Mouse (Mus musculus) limb, embryonic 12.5 days (tissue): ENCODE results near the gene Rab5b. TPM values are rescaled to one million over a fixed set of nuclear protein-coding genes. Genes with fewer than 3 reads are reported as not detected.

Experiments
- ATAC-seq: fragments of 200-750 bp; cut with Nextera tagmentation; 2 replicates; pipeline ENCODE4 v1.8.0; 2017; ENCODE audit warnings: low read depth, moderate TSS enrichment; ENCODE audit not compliant: insufficient number of reproducible peaks, insufficient read depth, low FRiP score, low TSS enrichment
- H3K27ac ChIP-seq: fragments of 300-500 bp; sonication (generic); 2 replicates; pipeline ENCODE4 v1.5.1; 2016; ENCODE audit warnings: mild to moderate bottlenecking, moderate library complexity
- H3K27me3 ChIP-seq: fragments of 300-500 bp; sonication (generic); 2 replicates; pipeline ENCODE4 v1.6.1; 2016; ENCODE audit warnings: mild to moderate bottlenecking, moderate library complexity
- H3K36me3 ChIP-seq: fragments of 300-500 bp; sonication (generic); 2 replicates; pipeline ENCODE4 v1.6.1; 2016; ENCODE audit warnings: mild to moderate bottlenecking, moderate library complexity
- H3K4me1 ChIP-seq: fragments of 300-500 bp; sonication (generic); replicated peaks from 2 replicates; pipeline ENCODE4 v1.6.1; 2016
- H3K4me2 ChIP-seq: fragments of 300-500 bp; sonication (generic); 2 replicates; pipeline ENCODE4 v1.6.1; 2016; ENCODE audit warnings: mild to moderate bottlenecking, moderate library complexity
- H3K4me3 ChIP-seq: fragments of 300-500 bp; sonication (generic); replicated peaks from 2 replicates; pipeline ENCODE4 v1.5.1; 2016; ENCODE audit warnings: mild to moderate bottlenecking
- H3K9ac ChIP-seq: fragments of 300-500 bp; sonication (generic); replicated peaks from 2 replicates; pipeline ENCODE4 v1.6.1; 2016; ENCODE audit warnings: mild to moderate bottlenecking, moderate library complexity
- H3K9me3 ChIP-seq: fragments of 300-500 bp; sonication (generic); 2 replicates; pipeline ENCODE4 v1.6.1; 2016; ENCODE audit warnings: mild to moderate bottlenecking, moderate library complexity
- WGBS: fragments of 180-500 bp; shearing (Covaris S2); methylation state at CpG from one replicate; pipeline ENCODE4 v1.1.7; 2016; 5-methylcytosine and 5-hydroxymethylcytosine counted together
- polyA plus RNA-seq: library from polyadenylated mRNA; unstranded; fragments of >200 nt; fragmentation: Nextera tagmentation; extraction: Ambion mirVana; gene quantifications from 2 replicates; pipeline ENCODE4 v1.2.1, GENCODE M21; 2016

Rab5b gene
- polyA plus RNA-seq, 1 experiment from 2014 or later: 72.7 TPM

DNA sequence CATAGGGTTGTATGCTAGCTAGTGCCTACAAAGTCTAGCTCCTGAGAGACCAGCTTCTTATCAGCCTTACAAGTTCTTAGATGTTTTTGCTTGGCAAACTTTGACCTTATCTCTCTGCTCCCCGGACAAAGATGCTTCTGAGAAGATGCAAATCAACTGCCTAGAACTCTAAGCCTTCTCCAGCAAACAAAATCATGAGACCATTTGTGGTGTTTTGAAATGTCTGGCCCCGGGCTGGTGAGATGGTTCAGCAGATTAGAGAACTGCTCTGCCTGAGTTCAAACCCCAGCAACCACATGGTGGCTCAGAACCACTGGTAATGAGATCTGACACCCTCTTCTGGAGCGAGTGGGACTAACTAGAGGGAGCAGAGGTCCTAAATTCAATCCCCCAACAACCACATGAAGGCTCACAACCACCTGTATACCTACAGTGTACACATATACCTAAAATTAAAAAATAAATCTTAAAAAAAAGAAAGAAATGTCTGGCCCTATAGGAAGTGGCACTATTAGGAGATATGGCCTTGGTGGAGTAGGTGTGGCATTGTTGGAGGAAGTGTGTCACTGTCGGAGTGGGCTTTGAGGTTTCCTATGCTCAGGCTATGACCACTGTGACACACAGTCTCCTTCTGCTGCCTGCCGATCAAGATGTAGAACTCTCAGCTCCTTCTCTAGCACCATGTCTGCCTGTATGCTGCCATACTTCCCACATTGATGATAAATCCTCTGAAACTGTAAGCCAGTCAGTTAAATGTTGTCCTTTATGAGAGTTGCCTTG, 32.4 kb downstream of the Rab5b start:
- Histone ChIP-seq H3K4me1 (peaks cover 6% of the 10 kb centered on the region), H3K9ac (no peak overlapping the region), H3K9me3 (no peaks in the 10 kb centered on the region), H3K27me3 (no peaks in the 10 kb centered on the region; the same call in 1 of the 2 replicates), H3K4me2 (no peak overlapping the region), H3K4me3 (no peak overlapping the region), H3K27ac (no peak overlapping the region), H3K36me3 (no peaks in the 10 kb centered on the region)
- no peak for ATAC-seq
- WGBS: 62% methylated on average over 5 of the region's 5 CpGs

DNA sequence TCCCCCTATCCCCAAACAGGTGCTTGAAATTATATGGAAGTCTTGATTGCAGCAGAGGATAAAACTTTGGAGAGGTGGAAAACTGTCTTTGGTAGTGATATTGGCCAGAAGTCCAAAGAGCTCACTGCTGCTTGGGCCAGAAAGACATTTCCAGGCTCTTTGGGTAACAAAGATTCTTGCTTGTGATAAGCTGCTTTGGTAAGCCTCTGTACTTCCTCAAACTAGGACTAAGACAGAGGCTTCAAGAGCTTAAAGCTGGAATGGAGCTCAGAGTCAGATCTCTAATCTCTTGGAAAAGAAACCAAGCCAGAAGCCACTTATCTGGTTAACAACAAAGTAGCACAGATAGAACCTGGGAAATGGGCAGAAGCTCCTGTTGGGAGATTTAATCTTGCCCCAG, 33.6 kb downstream of the Rab5b start:
- no peak overlapping the region for H3K4me2 ChIP-seq

DNA sequence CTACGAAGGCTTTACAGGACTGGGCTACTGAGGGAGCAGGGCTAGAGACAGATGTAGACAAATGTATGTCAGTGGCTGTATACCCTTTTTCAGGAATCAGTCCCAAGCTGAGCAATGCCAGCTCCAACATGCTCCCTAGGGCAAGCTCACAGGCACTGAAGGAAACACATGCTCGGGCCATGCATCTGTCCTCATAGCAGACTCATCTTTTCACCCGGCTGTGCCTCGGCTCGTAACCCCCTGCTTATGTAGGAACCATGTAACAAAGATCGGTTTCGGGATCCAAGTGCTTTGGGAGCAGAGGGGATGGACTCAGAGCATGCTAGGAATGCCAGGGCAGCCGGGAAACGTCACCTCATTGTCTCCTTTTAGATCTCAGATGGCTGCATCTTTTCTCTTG, 36.6 kb downstream of the Rab5b start:
- H3K27ac ChIP-seq: no peak overlapping the region
- H3K4me2 ChIP-seq: no peak overlapping the region
- WGBS: 54% methylated on average over 9 of the region's 9 CpGs
- no peak overlapping the region for H3K4me3 ChIP-seq
- no peaks in the 10 kb centered on the region for H3K9me3 ChIP-seq
- H3K36me3 ChIP-seq: no peaks in the 10 kb centered on the region
- no peak overlapping the region for H3K9ac ChIP-seq
- no peak for ATAC-seq
- no peaks in the 10 kb centered on the region for H3K4me1 ChIP-seq
- H3K27me3 ChIP-seq: no peaks in the 10 kb centered on the region

More for the DNA sequence above, 33.6 kb downstream of the Rab5b start:
- Histone ChIP-seq H3K27me3 (no peaks in the 10 kb centered on the region; the same call in 1 of the 2 replicates), H3K36me3 (no peaks in the 10 kb centered on the region), H3K9me3 (no peaks in the 10 kb centered on the region), H3K4me1 (no peaks in the 10 kb centered on the region), H3K4me3 (no peak overlapping the region), H3K9ac (no peak overlapping the region), H3K27ac (no peak overlapping the region)
- no peak for ATAC-seq

DNA sequence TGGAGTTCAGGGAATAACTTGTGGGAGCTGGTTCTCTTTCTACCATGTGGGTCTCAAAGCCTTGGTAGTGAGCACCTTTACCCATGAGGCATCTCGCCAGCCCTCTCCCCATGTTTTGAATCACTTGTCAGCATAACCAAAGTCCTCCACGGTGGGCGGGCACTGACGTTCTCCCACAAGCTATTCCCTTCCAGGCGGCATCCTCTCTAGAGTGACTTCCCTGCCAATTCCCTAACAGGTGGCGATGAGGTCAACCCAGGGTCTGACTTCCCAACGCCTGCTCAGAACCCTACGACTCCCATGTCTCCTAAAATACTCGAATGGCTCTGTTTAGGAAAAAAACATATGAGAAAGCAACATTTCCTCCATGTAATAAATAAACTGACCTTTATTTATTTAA, 38.2 kb downstream of the Rab5b start:
- H3K9ac ChIP-seq: no peak overlapping the region
- WGBS: 49% methylated on average over 9 of the region's 9 CpGs
- H3K4me2 ChIP-seq: no peak overlapping the region
- no peaks in the 10 kb centered on the region for H3K36me3 ChIP-seq
- no peaks in the 10 kb centered on the region for H3K4me1 ChIP-seq
- no peaks in the 10 kb centered on the region for H3K27me3 ChIP-seq
- no peaks in the 10 kb centered on the region for H3K9me3 ChIP-seq
- no peak overlapping the region for H3K27ac ChIP-seq
- no peak overlapping the region for H3K4me3 ChIP-seq
- no peak for ATAC-seq

DNA sequence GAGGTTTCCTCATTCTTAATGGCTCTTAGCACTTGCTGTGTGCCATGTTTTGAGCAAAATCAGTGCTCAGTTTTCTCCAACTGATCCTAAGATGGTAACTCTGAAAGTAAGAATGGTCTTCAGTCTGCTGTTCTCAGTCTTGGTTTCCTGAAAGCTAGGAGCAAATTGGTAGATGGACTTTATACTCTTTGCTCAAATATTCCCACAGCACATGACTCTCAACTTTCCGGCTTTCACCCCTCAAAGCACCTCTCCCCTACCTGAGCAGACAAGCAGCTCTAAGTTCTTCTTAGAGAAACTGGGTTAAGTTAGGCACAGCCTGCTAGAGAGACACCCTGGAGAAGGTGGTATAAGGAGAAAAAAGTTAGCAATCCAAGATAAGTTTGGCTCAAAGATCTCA, 39.3 kb downstream of the Rab5b start:
- Histone ChIP-seq H3K4me3 (no peak overlapping the region), H3K27me3 (no peaks in the 10 kb centered on the region), H3K9ac (no peak overlapping the region), H3K9me3 (no peaks in the 10 kb centered on the region), H3K4me1 (no peaks in the 10 kb centered on the region), H3K27ac (no peak overlapping the region), H3K4me2 (no peak overlapping the region), H3K36me3 (no peaks in the 10 kb centered on the region)
- ATAC-seq: no peak
- 89% methylated on average over 1 of the region's 1 CpGs for WGBS

DNA sequence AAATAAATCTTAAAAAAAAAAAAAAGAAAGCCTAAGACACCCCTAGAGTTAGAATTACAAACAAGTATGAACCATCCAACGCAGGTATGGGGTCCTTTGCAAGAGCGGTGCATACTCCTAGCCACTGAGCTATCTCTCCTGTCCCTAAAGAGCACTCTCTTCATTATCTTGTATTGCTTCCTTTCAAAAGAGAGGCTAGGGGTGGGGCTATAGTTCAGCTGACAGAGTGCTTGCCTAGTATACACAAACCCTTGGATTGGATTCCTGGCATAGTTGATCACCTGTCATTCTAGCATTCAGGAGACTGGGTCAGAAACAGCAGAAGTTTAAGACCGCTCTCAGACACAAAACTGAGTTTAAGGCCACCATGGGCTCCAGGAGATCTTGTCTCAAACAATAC, 40.8 kb downstream of the Rab5b start:
- H3K9ac ChIP-seq: no peak overlapping the region
- WGBS: 75% methylated on average over 3 of the region's 3 CpGs
- no peak for ATAC-seq
- H3K27ac ChIP-seq: no peak overlapping the region
- no peaks in the 10 kb centered on the region for H3K36me3 ChIP-seq
- no peak overlapping the region for H3K4me2 ChIP-seq
- H3K4me3 ChIP-seq: no peak overlapping the region
- H3K4me1 ChIP-seq: no peaks in the 10 kb centered on the region
- no peaks in the 10 kb centered on the region for H3K9me3 ChIP-seq
- no peaks in the 10 kb centered on the region for H3K27me3 ChIP-seq

DNA sequence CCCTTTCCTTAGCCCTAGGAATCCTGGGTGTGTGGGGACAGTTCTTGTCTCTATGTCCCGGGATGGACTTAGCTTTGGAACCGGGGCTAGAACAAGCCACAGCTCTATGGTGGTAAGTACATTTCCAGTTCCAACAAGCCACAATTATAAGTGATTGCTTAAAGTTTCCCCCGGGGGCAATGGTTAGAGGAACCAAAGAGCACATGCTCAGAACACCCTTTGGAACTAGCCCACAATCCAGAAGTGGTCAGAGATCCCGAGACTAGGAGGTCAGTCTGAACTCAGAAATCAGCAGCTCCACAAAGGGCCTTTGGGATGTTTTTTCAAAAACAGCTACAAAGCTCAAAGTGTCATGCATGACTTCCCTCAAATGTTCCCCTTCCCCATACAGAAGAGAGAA, 42.2 kb downstream of the Rab5b start:
- no peaks in the 10 kb centered on the region for H3K9me3 ChIP-seq
- ATAC-seq: no peak
- H3K4me3 ChIP-seq: no peak overlapping the region
- no peaks in the 10 kb centered on the region for H3K27me3 ChIP-seq
- no peaks in the 10 kb centered on the region for H3K4me1 ChIP-seq
- WGBS: 70% methylated on average over 4 of the region's 4 CpGs
- no peaks in the 10 kb centered on the region for H3K36me3 ChIP-seq
- no peak overlapping the region for H3K4me2 ChIP-seq
- no peak overlapping the region for H3K9ac ChIP-seq
- H3K27ac ChIP-seq: no peak overlapping the region

DNA sequence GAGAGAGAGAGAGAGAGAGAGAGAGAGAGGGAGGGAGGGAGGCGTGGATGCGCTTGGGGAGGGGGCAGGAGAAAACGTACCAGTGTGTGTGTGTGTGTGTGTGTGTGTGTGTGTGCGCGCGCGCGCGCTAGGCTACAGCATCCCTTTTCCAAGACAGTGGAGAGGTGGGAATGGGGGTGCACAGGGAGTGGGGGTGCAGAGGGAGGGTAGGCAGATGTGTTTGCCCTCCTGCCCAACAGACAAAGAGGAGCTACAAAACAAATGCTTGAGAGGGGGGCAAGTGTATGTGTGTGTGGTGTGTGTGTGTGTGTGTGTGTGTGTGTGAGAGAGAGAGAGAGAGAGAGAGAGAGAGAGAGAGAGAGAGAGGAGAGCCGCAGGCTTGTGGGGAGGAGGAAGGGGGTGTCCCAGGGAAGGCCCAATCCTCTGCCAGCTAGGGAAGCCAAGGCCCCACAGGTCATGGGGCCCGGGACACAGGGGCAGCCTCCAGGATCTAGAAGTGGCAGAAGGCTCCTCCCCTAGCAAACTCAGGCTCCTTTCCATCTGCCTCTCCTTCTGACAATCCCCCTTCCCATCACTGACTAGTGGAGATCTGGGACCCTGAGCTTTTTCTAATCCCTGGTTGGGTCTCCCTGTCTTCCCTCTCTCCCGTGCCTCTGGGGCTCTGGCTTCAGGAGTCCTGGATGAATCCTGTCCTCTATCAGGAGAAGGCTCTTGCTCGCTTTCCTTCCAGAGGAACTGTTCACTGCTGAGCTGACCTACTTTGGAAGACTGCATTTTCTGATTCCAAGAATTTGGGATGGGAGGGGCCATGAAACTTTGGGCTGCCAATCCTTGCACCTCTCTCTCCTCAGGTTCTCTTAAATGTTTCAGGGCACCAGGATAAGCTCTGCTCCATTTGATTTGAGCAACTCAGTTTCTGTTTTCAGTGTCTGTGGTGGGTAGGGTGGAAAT, 49.6 kb downstream of the Rab5b start:
- H3K27ac ChIP-seq: peak overlapping the region; percentile 83

DNA sequence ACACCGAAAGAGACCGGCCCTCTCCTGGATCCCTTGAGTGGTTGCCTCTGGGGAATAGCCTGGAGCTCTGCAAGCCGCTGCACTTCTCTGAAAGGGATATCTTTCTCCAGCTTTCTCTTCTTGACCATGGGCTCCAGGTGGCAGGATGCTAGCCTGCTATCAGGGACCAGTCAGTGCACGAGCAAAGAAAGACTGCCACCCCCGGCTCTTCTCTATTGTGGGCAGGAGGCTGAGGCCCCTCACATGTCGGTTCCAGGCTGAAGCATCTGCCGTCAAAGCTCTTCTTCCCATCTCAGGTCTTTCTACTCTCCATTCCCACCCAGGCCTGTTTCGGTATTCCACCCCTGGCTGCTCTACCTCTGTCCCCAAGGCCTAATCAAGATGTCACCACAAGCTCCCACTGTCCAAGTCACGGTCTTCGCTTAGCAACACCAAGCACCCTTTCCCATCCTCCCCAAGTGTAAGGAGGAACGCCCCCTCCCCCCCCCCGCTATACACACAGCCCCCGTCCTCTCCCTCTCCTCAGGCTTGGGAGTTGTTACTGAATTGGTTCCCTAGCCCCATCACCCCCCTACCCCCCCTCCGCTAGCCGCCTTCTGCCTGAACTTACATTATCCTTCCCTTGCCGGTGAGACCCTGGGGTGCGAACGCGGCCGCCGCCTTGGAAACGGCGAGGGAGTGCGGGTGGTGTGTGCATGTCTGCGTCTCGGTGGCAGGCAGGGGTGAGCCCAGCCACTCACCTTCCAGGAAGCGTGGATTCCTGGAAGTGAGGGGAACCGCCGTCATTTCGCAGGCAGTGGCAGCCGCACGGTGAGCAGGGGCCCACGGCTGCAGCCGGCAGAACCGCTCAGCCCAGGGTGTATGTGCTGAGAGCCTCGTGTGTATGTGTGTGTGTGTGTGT, 50.7 kb downstream of the Rab5b start, which contains the start of gene Ikzf4:
Ikzf4 (minus strand) TSS at position 881 of the 901 bp plus-strand sequence.
- peaks cover 29% of the 10 kb centered on the region for H3K4me1 ChIP-seq
- H3K4me3 ChIP-seq: peak within 1 kb of the TSS; percentile 57
- peak; percentile 66 for ATAC-seq
- H3K36me3 ChIP-seq: peaks cover 19% of the 10 kb centered on the region; the same call in 1 of the 2 replicates
- no peaks in the 10 kb centered on the region for H3K9me3 ChIP-seq
- peak within 1 kb of the TSS; percentile 83 for H3K27ac ChIP-seq
- H3K27me3 ChIP-seq: no peaks in the 10 kb centered on the region; the same call in 1 of the 2 replicates
- H3K9ac ChIP-seq: peak within 1 kb of the TSS; percentile 71
- WGBS: 4% methylated on average over 36 of the region's 36 CpGs
- peak within 1 kb of the TSS; percentile 84 for H3K4me2 ChIP-seq

More for the DNA sequence above, 49.6 kb downstream of the Rab5b start:
- peak; percentile 64 for ATAC-seq
- H3K4me2 ChIP-seq: peak overlapping the region; percentile 84
- 8% methylated on average over 12 of the region's 13 CpGs for WGBS
- no peaks in the 10 kb centered on the region for H3K9me3 ChIP-seq
- no peaks in the 10 kb centered on the region; the same call in 1 of the 2 replicates for H3K27me3 ChIP-seq
- H3K36me3 ChIP-seq: peaks cover 10% of the 10 kb centered on the region; the same call in 1 of the 2 replicates
- peaks cover 29% of the 10 kb centered on the region for H3K4me1 ChIP-seq
- peak overlapping the region; percentile 71 for H3K9ac ChIP-seq
- H3K4me3 ChIP-seq: peak overlapping the region; percentile 57

DNA sequence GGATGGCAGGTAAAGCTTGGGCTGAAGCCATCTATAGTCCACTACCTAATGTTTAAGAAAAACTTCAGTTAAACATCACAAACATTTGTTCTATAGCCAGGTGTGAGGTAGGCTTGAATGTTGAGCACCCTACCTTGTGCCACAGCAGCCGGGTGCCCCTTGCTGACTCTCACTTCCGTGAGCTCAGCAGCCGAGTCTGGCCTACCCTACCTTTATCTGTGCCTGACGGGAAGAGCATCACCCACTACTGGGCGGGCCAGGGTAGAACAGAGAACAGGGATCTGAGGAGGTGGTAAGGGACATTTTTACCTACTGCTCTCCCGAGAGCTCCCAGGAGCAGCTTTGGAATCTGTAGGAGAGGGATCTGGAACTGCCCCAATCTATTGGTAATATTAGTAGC, 53.3 kb downstream of the Rab5b start:
- Histone ChIP-seq H3K4me1 (peaks cover 29% of the 10 kb centered on the region), H3K9me3 (no peaks in the 10 kb centered on the region), H3K4me2 (no peak overlapping the region), H3K9ac (no peak overlapping the region), H3K36me3 (peaks cover 37% of the 10 kb centered on the region; the same call in 1 of the 2 replicates), H3K27ac (no peak overlapping the region), H3K4me3 (no peak overlapping the region), H3K27me3 (no peaks in the 10 kb centered on the region; the same call in 1 of the 2 replicates)
- WGBS: 76% methylated on average over 6 of the region's 6 CpGs
- no peak for ATAC-seq
